Mouse (Mus musculus) neural tube, embryonic 13.5 days (tissue): Measurements from ENCODE around the gene Sema4g. TPM values are rescaled to one million over a fixed set of nuclear protein-coding genes. Genes with fewer than 3 reads are reported as not detected.

ENCODE experiments used
- ATAC-seq: fragments of 200-750 bp; cut with Nextera tagmentation; 2 replicates; pipeline ENCODE4 v1.8.0; 2017; ENCODE audit warnings: low read depth, mild to moderate bottlenecking, moderate TSS enrichment, moderate library complexity
- H3K27ac ChIP-seq: fragments of 300-500 bp; sonication (generic); replicated peaks from 2 replicates; pipeline ENCODE4 v1.5.1; 2015; ENCODE audit warnings: moderate library complexity, mild to moderate bottlenecking, inconsistent platforms
- H3K27me3 ChIP-seq: fragments of 300-500 bp; sonication (generic); 2 replicates; pipeline ENCODE4 v1.6.1; 2015; ENCODE audit warnings: mild to moderate bottlenecking, inconsistent platforms
- H3K36me3 ChIP-seq: fragments of 300-500 bp; sonication (generic); 2 replicates; pipeline ENCODE4 v1.6.1; 2015; ENCODE audit warnings: mild to moderate bottlenecking, inconsistent platforms
- H3K4me1 ChIP-seq: fragments of 300-500 bp; sonication (generic); replicated peaks from 2 replicates; pipeline ENCODE4 v1.6.1; 2015; ENCODE audit warnings: inconsistent platforms
- H3K4me2 ChIP-seq: fragments of 300-500 bp; sonication (generic); 2 replicates; pipeline ENCODE4 v1.6.1; 2015; ENCODE audit warnings: inconsistent platforms, mild to moderate bottlenecking, moderate library complexity
- H3K4me3 ChIP-seq: fragments of 300-500 bp; sonication (generic); 2 replicates; pipeline ENCODE4 v1.5.1; 2015; ENCODE audit warnings: mild to moderate bottlenecking, inconsistent platforms
- H3K9ac ChIP-seq: fragments of 300-500 bp; sonication (generic); 2 replicates; pipeline ENCODE4 v1.6.1; 2015; ENCODE audit warnings: moderate library complexity, mild to moderate bottlenecking, inconsistent platforms
- H3K9me3 ChIP-seq: fragments of 300-500 bp; sonication (generic); 2 replicates; pipeline ENCODE4 v1.6.1; 2016; ENCODE audit warnings: inconsistent platforms
- WGBS: fragments of 180-500 bp; shearing (Covaris S2); methylation state at CpG from one replicate; pipeline ENCODE4 v1.1.7; 2015; 5-methylcytosine and 5-hydroxymethylcytosine counted together
- polyA plus RNA-seq: library from polyadenylated mRNA; unstranded; fragments of >200 nt; fragmentation: Nextera tagmentation; extraction: Ambion mirVana; gene quantifications from 2 replicates; pipeline ENCODE4 v1.2.1, GENCODE M21; 2015

Gene Sema4g
- polyA plus RNA-seq, 1 experiment from 2014 or later, result 16.7 TPM

DNA sequence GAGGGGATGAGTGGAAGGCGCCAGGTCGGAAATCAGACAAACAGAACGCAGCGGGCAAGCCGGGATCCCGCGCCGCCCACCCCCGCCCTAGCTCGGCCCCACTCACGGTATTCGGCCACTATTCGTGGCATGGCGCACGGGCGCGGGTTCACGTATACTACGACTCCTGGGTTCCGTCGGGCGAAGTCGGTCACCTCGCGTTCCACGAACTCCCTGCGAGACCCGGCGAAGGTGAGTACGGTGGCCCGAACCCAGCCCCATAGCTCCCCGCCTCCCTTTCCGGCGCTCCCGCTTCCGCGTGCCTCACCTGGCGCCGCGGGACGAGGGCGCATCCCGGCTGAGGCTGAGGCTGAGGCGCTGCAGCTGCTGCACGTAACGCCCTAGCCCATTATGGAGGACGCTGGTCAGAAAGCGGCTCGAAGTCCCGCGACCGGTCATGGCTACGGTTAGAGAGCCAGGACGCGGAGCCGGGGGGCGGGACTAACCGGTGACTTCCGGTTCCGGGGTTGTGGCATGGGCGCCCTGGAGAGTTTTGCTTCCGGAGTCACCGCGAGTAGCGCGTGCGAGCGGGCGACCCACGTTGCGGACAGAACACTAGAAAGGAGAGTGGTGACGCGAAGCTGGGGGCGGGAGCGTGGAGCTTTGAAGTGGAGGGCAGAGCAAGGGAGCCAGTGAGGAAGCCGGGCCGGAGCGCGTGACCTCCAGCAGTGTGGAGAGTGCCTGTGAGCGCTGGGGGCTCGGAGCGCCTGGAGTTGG lies 17.2 kb downstream of the Sema4g start, which contains the start of gene Mrpl43:
Gene Mrpl43 (minus strand): TSS at position 486 of the 756 bp plus-strand sequence.
- peak; percentile 91 for ATAC-seq
- Histone ChIP-seq H3K4me1 (peaks cover 45% of the 10 kb centered on the region), H3K36me3 (peaks cover 58% of the 10 kb centered on the region)

DNA sequence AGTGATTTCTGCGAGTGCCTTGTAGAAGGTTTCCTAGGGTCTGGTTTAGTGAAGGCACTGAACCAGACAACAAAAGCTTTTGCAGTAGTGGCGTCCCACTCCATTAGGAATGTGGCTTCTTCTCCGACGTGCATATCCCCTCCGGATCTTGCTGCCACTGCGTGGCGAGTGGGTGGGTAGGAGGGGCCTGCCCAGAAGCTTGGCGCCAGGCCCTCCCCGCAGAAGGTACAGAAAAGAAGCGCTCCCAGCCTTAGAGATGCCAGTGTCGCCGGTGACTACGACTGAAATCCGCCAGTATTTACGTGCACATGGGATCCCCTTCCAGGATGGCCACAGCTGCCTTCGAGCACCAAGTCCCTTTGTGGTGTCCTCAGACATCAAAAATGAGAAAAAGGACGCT lies 18.1 kb downstream of the Sema4g start:
- Histone ChIP-seq H3K9me3 (no peaks in the 10 kb centered on the region), H3K9ac (peak overlapping the region; percentile 83), H3K27me3 (no peaks in the 10 kb centered on the region), H3K4me1 (peaks cover 45% of the 10 kb centered on the region), H3K27ac (peak overlapping the region; percentile 79), H3K4me2 (peak overlapping the region; percentile 77), H3K36me3 (peaks cover 58% of the 10 kb centered on the region), H3K4me3 (peak overlapping the region; percentile 81)
- ATAC-seq, result no peak; the same call in 1 of the 2 replicates
- WGBS, result 48% methylated on average over 17 of the region's 17 CpGs

More for the DNA sequence above, 17.2 kb downstream of the Sema4g start, which contains the start of gene Mrpl43:
- Histone ChIP-seq H3K27ac (peak within 1 kb of the TSS; percentile 79), H3K27me3 (no peaks in the 10 kb centered on the region), H3K9ac (peak within 1 kb of the TSS; percentile 83), H3K4me2 (peak within 1 kb of the TSS; percentile 77), H3K9me3 (no peaks in the 10 kb centered on the region), H3K4me3 (peak within 1 kb of the TSS; percentile 81)
- WGBS, result under 1% methylated on average over 82 of the region's 82 CpGs

DNA sequence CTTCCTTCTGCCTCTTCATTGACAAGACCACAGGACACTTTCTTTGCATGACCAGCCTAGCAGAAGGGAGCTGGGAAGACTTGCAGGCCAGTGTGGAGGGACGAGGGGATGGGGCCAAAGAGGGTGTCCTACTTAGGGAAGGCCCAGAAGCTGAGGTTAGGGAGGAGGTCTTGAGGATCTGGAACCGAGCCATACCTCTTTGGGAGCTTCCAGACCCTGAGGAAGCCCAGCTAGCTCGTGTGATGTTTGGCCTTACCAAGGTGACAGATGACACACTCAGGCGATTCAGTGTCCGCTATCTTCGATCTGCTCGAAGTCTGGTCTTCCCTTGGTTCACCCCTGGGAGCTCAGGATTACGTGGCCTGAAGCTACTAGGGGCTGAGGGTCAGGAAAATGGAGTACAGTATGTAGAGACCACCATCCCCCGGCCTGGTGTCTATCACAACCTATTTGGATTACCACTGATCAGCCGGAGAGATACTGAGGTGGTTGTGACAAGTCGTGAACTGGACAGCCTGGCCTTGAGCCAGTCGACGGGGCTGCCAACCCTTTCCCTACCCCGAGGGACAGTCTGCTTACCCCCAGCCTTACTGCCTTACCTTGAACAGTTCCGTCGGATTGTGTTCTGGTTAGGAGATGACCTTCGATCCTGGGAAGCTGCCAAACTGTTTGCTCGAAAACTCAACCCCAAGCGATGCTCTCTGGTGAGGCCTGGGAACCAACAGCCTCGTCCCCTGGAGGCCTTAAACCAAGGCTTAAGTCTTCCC lies 18.7 kb downstream of the Sema4g start:
- Histone ChIP-seq H3K27me3 (no peaks in the 10 kb centered on the region), H3K4me3 (peak overlapping the region; percentile 81), H3K4me2 (peak overlapping the region; percentile 77), H3K9me3 (no peaks in the 10 kb centered on the region), H3K9ac (peak overlapping the region; percentile 83; the same call in 1 of the 2 replicates), H3K36me3 (peaks cover 52% of the 10 kb centered on the region), H3K4me1 (peaks cover 49% of the 10 kb centered on the region), H3K27ac (peak overlapping the region; percentile 79; the same call in 1 of the 2 replicates)
- WGBS, result 93% methylated on average over 20 of the region's 20 CpGs
- no peak for ATAC-seq

DNA sequence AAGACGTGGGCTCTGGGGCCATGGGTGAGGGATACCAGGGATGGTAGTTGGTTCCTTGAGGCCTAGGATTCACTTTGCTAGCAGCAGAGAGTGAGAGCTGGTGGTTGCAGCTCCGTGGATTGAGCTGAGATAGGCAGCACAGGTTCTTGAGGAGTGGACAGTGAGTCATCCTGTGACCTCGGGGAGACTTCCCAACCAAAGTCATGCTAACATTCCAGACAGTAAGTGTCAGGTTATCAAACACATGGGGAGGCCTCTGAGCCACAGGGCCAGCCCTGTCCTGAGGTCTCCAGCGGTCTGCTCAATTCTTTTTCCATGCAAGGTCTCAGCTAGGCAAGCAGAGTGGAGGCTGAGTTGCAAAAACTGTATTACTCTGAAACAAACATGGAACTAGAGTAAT lies 21.7 kb downstream of the Sema4g start:
- peaks cover 48% of the 10 kb centered on the region for H3K4me1 ChIP-seq
- ATAC-seq, result no peak

DNA sequence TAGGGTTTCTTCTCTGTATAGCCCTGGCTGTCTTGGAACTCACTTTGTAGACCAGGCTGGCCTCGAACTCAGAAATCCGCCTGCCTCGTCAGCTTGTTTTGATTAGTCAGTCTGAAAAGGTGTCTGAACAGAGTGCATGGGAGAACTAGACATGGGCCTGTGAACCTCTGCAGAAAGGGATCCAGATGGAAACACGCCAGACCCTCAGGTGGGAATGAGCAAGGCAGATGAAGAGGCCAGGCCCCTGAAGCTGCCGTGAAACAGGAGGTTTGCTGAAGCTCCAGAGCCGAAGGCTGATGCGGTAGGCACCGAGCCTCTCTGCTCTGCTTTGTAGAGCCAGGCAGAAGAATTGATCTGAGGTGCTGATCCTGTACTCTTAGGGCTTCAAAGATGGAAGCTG lies 23.3 kb downstream of the Sema4g start:
- WGBS, result 85% methylated on average over 8 of the region's 8 CpGs
- no peak for ATAC-seq
- H3K4me2 ChIP-seq, result no peak overlapping the region
- peaks cover 56% of the 10 kb centered on the region for H3K4me1 ChIP-seq
- H3K4me3 ChIP-seq, result no peak overlapping the region; the same call in 1 of the 2 replicates
- H3K27me3 ChIP-seq, result no peaks in the 10 kb centered on the region
- H3K9me3 ChIP-seq, result no peaks in the 10 kb centered on the region
- peak overlapping the region; percentile 55 for H3K9ac ChIP-seq
- peaks cover 31% of the 10 kb centered on the region for H3K36me3 ChIP-seq
- peak overlapping the region; percentile 81 for H3K27ac ChIP-seq

More for the DNA sequence above, 21.7 kb downstream of the Sema4g start:
- Histone ChIP-seq H3K4me3 (no peak overlapping the region), H3K27me3 (no peaks in the 10 kb centered on the region), H3K9me3 (no peaks in the 10 kb centered on the region), H3K4me2 (no peak overlapping the region), H3K36me3 (peaks cover 31% of the 10 kb centered on the region), H3K9ac (no peak overlapping the region), H3K27ac (no peak overlapping the region)
- 93% methylated on average over 4 of the region's 4 CpGs for WGBS

DNA sequence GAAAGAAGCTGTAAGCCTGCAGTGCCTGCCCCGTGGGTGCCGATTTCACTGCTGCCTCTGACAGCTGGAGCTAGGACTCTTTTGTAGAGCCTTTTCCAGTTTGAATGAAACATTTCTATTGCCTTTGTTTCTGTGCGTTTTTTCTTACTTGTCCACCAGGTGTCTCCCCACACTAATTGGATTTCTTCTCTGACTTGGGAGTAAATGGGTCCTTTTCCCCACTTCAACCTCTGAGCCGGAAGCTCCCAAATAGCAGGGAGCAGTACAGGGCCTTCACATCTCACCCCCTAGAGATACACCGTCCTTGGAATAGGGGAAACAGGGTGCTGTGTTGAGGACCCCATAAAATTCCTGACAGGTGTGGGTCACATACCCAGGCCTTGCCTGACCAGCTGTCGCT lies 23.7 kb downstream of the Sema4g start:
- WGBS, result 34% methylated on average over 6 of the region's 6 CpGs
- no peak for ATAC-seq
- peaks cover 54% of the 10 kb centered on the region for H3K4me1 ChIP-seq
- no peaks in the 10 kb centered on the region for H3K27me3 ChIP-seq
- no peaks in the 10 kb centered on the region for H3K9me3 ChIP-seq
- H3K4me3 ChIP-seq, result no peak overlapping the region; the same call in 1 of the 2 replicates
- H3K4me2 ChIP-seq, result no peak overlapping the region
- peak overlapping the region; percentile 81 for H3K27ac ChIP-seq
- peak overlapping the region; percentile 55 for H3K9ac ChIP-seq
- peaks cover 31% of the 10 kb centered on the region for H3K36me3 ChIP-seq

DNA sequence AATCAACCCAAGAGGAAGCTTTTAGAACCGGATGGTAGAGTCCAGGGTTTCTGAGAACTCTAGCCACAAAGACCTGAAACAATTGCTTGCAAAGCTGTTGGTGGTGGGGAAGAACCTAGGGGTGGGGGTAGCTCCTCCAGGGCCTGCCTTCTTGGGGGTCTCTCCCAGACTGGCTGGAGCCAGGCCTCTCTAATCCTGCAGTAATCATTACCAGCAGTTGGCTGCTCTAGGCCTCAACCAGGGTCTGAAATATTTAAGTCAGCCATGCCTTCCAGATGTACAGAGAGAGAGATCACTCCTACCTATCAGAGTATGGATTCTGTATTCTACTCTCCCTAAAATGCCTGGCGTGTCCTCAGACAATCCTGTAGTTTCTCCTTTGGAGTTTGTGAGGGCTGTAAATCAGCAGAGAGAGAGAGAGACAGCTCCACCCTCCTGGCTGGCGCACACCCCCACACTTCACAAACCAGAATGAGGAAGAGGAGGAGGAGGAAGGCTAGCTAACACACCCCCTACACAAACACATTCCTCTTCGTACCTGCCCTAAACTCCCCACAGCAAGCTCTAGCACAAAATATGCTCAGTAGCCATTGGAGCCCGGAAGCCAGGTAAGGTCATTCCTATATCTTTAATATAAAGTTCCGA lies 24.8 kb downstream of the Sema4g start:
- Histone ChIP-seq H3K9ac (no peak overlapping the region), H3K36me3 (peaks cover 26% of the 10 kb centered on the region), H3K27me3 (no peaks in the 10 kb centered on the region), H3K9me3 (no peaks in the 10 kb centered on the region), H3K4me1 (peaks cover 48% of the 10 kb centered on the region), H3K4me3 (no peak overlapping the region), H3K4me2 (no peak overlapping the region), H3K27ac (0 out of 2 replicates have a peak overlapping the region, but pooled peaks have one; percentile 13)
- ATAC-seq, result no peak
- WGBS, result 55% methylated on average over 6 of the region's 6 CpGs

DNA sequence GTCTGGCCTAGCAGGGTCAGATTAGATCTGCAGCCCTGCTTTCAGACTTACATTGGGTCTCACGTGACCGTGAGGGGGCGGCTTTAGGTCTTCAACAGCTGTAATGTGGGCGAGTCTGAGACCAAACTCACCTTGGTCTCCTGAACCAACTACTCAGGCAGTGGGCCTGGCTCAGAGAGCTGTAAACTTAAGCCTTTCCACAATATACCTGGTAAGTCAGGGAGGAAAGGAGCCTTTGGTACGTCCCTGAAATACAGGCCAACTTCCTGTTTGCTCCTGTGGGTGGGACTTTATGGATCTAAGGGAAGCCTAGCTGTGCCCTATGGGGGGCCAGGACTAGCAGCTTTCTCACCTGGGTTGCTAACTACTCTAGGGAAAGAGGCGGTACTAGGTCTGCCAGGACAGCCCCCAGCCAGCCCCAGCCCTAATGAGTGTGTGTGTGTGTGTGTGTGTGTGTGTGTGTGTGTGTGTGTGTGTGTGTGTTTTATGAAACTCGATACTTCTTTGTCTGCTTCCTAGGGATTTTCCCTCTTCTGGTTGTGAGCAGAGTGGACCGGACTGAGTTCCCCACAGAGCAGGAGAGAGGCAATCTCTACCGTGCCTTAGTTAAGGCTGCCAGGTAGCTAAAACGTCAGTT lies 25.6 kb downstream of the Sema4g start, which contains the start of gene Lzts2:
Gene Lzts2 (plus strand): TSS at position 80 of the 637 bp plus-strand sequence.
- Histone ChIP-seq H3K27me3 (no peaks in the 10 kb centered on the region), H3K4me2 (peak within 1 kb of the TSS; percentile 91), H3K27ac (peak within 1 kb of the TSS; percentile 98), H3K9me3 (no peaks in the 10 kb centered on the region), H3K4me3 (peak within 1 kb of the TSS; percentile 65), H3K36me3 (peaks cover 24% of the 10 kb centered on the region), H3K4me1 (peaks cover 50% of the 10 kb centered on the region), H3K9ac (peak within 1 kb of the TSS; percentile 87)
- ATAC-seq, result no peak
- WGBS, result 10% methylated on average over 10 of the region's 10 CpGs

DNA sequence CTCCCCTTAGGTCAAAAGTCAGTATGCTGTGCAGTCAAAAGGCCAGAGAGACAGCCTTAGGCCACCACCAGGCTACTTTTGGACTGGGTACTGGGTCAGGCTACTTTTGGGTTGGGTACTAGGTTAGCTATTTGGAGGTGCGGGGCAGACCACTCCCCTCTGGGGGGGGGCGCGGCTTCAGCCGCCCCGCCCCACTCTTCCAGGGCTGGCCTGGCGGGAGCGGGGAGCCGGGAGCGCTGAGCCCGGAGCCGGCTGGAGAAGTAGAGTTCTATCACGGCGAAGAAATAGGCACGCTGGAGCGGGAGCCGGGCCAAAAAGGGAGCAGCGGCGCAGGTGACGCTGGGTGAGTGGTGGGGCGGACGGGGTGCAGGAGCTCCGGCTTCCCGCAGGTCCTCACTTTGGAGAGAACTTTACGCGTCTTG lies 26.1 kb downstream of the Sema4g start:
- Histone ChIP-seq H3K27ac (peak overlapping the region; percentile 98), H3K4me3 (peak overlapping the region; percentile 65), H3K4me1 (peaks cover 55% of the 10 kb centered on the region), H3K4me2 (peak overlapping the region; percentile 91), H3K27me3 (no peaks in the 10 kb centered on the region), H3K9me3 (no peaks in the 10 kb centered on the region), H3K36me3 (peaks cover 20% of the 10 kb centered on the region), H3K9ac (peak overlapping the region; percentile 87)
- WGBS, result under 1% methylated on average over 25 of the region's 25 CpGs
- ATAC-seq, result no peak

DNA sequence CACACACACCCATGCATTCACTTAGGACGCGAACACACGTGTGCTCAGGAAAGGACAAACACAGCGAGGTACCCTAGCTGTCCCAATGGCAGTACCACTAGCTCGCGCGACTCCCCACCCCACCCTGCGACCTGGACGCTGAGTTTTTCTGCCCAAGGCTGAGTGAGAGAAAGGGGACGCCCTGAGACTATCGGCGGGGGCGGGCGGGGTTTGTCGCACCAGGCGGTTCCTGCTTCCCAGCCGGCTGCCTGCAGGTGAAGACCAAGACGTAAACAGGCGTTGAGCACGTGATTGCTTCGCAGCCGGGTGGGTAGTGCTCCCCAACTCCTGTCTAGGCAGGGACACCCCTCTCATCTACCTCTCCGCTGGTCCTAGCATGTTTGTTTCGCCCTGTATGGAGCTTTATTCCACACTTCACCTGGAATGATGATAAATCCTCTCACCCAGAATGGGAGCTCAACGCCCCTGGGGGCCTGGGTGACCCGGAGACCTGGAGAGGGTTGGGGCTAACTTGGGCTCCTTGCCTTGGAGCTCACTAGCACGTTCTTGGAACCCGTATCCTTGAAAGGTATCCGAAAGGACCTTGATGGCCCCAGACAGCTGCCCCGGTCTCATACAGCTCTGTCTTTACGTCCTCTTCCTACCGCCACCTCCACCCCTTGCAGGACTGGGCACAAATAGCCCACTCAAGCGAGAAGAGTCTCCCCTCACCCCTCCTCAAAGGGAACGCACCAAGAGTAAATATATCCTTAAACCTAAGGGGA lies 26.8 kb downstream of the Sema4g start:
- peaks cover 62% of the 10 kb centered on the region for H3K4me1 ChIP-seq
- peaks cover 13% of the 10 kb centered on the region for H3K36me3 ChIP-seq
- peak overlapping the region; percentile 98 for H3K27ac ChIP-seq
- peak overlapping the region; percentile 87 for H3K9ac ChIP-seq
- under 1% methylated on average over 34 of the region's 34 CpGs for WGBS
- peak overlapping the region; percentile 91 for H3K4me2 ChIP-seq
- no peaks in the 10 kb centered on the region for H3K27me3 ChIP-seq
- ATAC-seq, result peak; percentile 22; the same call in 1 of the 2 replicates
- peak overlapping the region; percentile 65 for H3K4me3 ChIP-seq
- no peaks in the 10 kb centered on the region for H3K9me3 ChIP-seq
